Mouse (Mus musculus): ENCODE measurements around the gene Mettl15. TPM values are rescaled to one million over a fixed set of nuclear protein-coding genes. Genes with fewer than 3 reads are reported as not detected.
"Not testable (repeated sequence)": the region's sequence is repeated elsewhere in the genome, so short reads cannot be mapped to it uniquely, and the experiment has no call there.

Mettl15 gene
- polyA plus RNA-seq, 1 experiment = 7.7 TPM

- TF ChIP-seq POLR2A (IDR thresholded peaks at IDR 0.05; ENCODE audit: extremely low read depth, insufficient read depth, low read length) (peak; percentile 60), CTCF (IDR thresholded peaks at IDR 0.05; ENCODE audit: extremely low read depth, insufficient read depth, low read length) (no peak)
- Histone ChIP-seq H3K27ac (ENCODE audit: insufficient read depth, low read length) (no peak overlapping the region), H3K4me3 (ENCODE audit: insufficient read depth, low read length) (peak overlapping the region; percentile 59), H3K4me1 (ENCODE audit: control insufficient read depth, insufficient read depth, low read length) (no peaks in the 10 kb centered on the region; the same call in 1 of the 2 replicates)
These were observed 2.5 kb downstream of the Mettl15 start for GRCm38 (mm10) chr2:109278036-109278435.

GRCm38 (mm10) chr2:109277593-109277992 is 3.0 kb downstream of the Mettl15 start:
- no peak overlapping the region for H3K27ac ChIP-seq (ENCODE audit: insufficient read depth, low read length)
- H3K4me3 ChIP-seq (ENCODE audit: insufficient read depth, low read length) = peak overlapping the region; percentile 59
- TF ChIP-seq CTCF (IDR thresholded peaks at IDR 0.05; ENCODE audit: extremely low read depth, insufficient read depth, low read length) (no peak), POLR2A (IDR thresholded peaks at IDR 0.05; ENCODE audit: extremely low read depth, insufficient read depth, low read length) (no peak)
- no peaks in the 10 kb centered on the region; the same call in 1 of the 2 replicates for H3K4me1 ChIP-seq (ENCODE audit: control insufficient read depth, insufficient read depth, low read length)

- H3K4me3 ChIP-seq (ENCODE audit: insufficient read depth, low read length) = no peak overlapping the region
- TF ChIP-seq CTCF (IDR thresholded peaks at IDR 0.05; ENCODE audit: extremely low read depth, insufficient read depth, low read length) (no peak), POLR2A (IDR thresholded peaks at IDR 0.05; ENCODE audit: extremely low read depth, insufficient read depth, low read length) (no peak)
- no peaks in the 10 kb centered on the region; the same call in 1 of the 2 replicates for H3K4me1 ChIP-seq (ENCODE audit: control insufficient read depth, insufficient read depth, low read length)
- no peak overlapping the region for H3K27ac ChIP-seq (ENCODE audit: insufficient read depth, low read length)
These were observed 7.5 kb downstream of the Mettl15 start for GRCm38 (mm10) chr2:109273098-109273497.

GRCm38 (mm10) chr2:109262779-109263178 is 17.8 kb downstream of the Mettl15 start:
- Histone ChIP-seq H3K4me1 (ENCODE audit: control insufficient read depth, insufficient read depth, low read length) (no peaks in the 10 kb centered on the region), H3K4me3 (ENCODE audit: insufficient read depth, low read length) (no peak overlapping the region), H3K27ac (ENCODE audit: insufficient read depth, low read length) (no peak overlapping the region)
- TF ChIP-seq CTCF (IDR thresholded peaks at IDR 0.05; ENCODE audit: extremely low read depth, insufficient read depth, low read length) (no peak), POLR2A (IDR thresholded peaks at IDR 0.05; ENCODE audit: extremely low read depth, insufficient read depth, low read length) (no peak)

GRCm38 (mm10) chr2:109241947-109242346 is 38.6 kb downstream of the Mettl15 start:
- H3K4me1 ChIP-seq (ENCODE audit: control insufficient read depth, insufficient read depth, low read length) = no peaks in the 10 kb centered on the region
- H3K4me3 ChIP-seq (ENCODE audit: insufficient read depth, low read length) = no peak overlapping the region
- no peak overlapping the region for H3K27ac ChIP-seq (ENCODE audit: insufficient read depth, low read length)
- TF ChIP-seq CTCF (IDR thresholded peaks at IDR 0.05; ENCODE audit: extremely low read depth, insufficient read depth, low read length) (no peak), POLR2A (IDR thresholded peaks at IDR 0.05; ENCODE audit: extremely low read depth, insufficient read depth, low read length) (no peak)

- no peak for TF ChIP-seq CTCF (IDR thresholded peaks at IDR 0.05; ENCODE audit: extremely low read depth, insufficient read depth, low read length)
- TF ChIP-seq POLR2A (IDR thresholded peaks at IDR 0.05; ENCODE audit: extremely low read depth, insufficient read depth, low read length) = no peak
- Histone ChIP-seq H3K4me3 (ENCODE audit: insufficient read depth, low read length) (no peak overlapping the region), H3K4me1 (ENCODE audit: control insufficient read depth, insufficient read depth, low read length) (no peaks in the 10 kb centered on the region), H3K27ac (ENCODE audit: insufficient read depth, low read length) (no peak overlapping the region)
These were observed 44.8 kb downstream of the Mettl15 start for GRCm38 (mm10) chr2:109235741-109236140.

- Histone ChIP-seq H3K27ac (ENCODE audit: insufficient read depth, low read length) (no peak overlapping the region), H3K4me3 (ENCODE audit: insufficient read depth, low read length) (no peak overlapping the region), H3K4me1 (ENCODE audit: control insufficient read depth, insufficient read depth, low read length) (no peaks in the 10 kb centered on the region)
- TF ChIP-seq CTCF (IDR thresholded peaks at IDR 0.05; ENCODE audit: extremely low read depth, insufficient read depth, low read length) (no peak), POLR2A (IDR thresholded peaks at IDR 0.05; ENCODE audit: extremely low read depth, insufficient read depth, low read length) (no peak)
These were observed 46.7 kb downstream of the Mettl15 start for GRCm38 (mm10) chr2:109233876-109234275.

- no peak for TF ChIP-seq POLR2A (IDR thresholded peaks at IDR 0.05; ENCODE audit: extremely low read depth, insufficient read depth, low read length)
- TF ChIP-seq CTCF (IDR thresholded peaks at IDR 0.05; ENCODE audit: extremely low read depth, insufficient read depth, low read length) = no peak
- no peaks in the 10 kb centered on the region for H3K4me1 ChIP-seq (ENCODE audit: control insufficient read depth, insufficient read depth, low read length)
- no peak overlapping the region for H3K27ac ChIP-seq (ENCODE audit: insufficient read depth, low read length)
- no peak overlapping the region for H3K4me3 ChIP-seq (ENCODE audit: insufficient read depth, low read length)
These were observed 50.1 kb downstream of the Mettl15 start for GRCm38 (mm10) chr2:109230443-109230842.

GRCm38 (mm10) chr2:109227196-109227595 is 53.4 kb downstream of the Mettl15 start:
- TF ChIP-seq CTCF (IDR thresholded peaks at IDR 0.05; ENCODE audit: extremely low read depth, insufficient read depth, low read length) (no peak), POLR2A (IDR thresholded peaks at IDR 0.05; ENCODE audit: extremely low read depth, insufficient read depth, low read length) (no peak)
- Histone ChIP-seq H3K27ac (ENCODE audit: insufficient read depth, low read length) (no peak overlapping the region), H3K4me3 (ENCODE audit: insufficient read depth, low read length) (no peak overlapping the region), H3K4me1 (ENCODE audit: control insufficient read depth, insufficient read depth, low read length) (no peaks in the 10 kb centered on the region)

- H3K4me1 ChIP-seq (ENCODE audit: control insufficient read depth, insufficient read depth, low read length) = no peaks in the 10 kb centered on the region
- H3K4me3 ChIP-seq (ENCODE audit: insufficient read depth, low read length) = no peak overlapping the region
- no peak overlapping the region for H3K27ac ChIP-seq (ENCODE audit: insufficient read depth, low read length)
- TF ChIP-seq POLR2A (IDR thresholded peaks at IDR 0.05; ENCODE audit: extremely low read depth, insufficient read depth, low read length) (no peak), CTCF (IDR thresholded peaks at IDR 0.05; ENCODE audit: extremely low read depth, insufficient read depth, low read length) (no peak)
These were observed 59.1 kb downstream of the Mettl15 start for GRCm38 (mm10) chr2:109221470-109221869.

- not testable (repeated sequence) for H3K4me3 ChIP-seq (ENCODE audit: insufficient read depth, low read length); H3K4me1 ChIP-seq (ENCODE audit: control insufficient read depth, insufficient read depth, low read length); H3K27ac ChIP-seq (ENCODE audit: insufficient read depth, low read length)
These were observed 63.9 kb downstream of the Mettl15 start for GRCm38 (mm10) chr2:109216678-109217077.

GRCm38 (mm10) chr2:109210641-109211040 is 69.9 kb downstream of the Mettl15 start:
- H3K4me3 ChIP-seq (ENCODE audit: insufficient read depth, low read length); H3K27ac ChIP-seq (ENCODE audit: insufficient read depth, low read length); H3K4me1 ChIP-seq (ENCODE audit: control insufficient read depth, insufficient read depth, low read length): not testable (repeated sequence)
